Mouse (Mus musculus) urinary bladder, adult 18-20 months (tissue): ENCODE measurements around the gene Cd300c.
"Not testable (repeated sequence)": the region's sequence is repeated elsewhere in the genome, so short reads cannot be mapped to it uniquely, and the experiment has no call there.

Experiments used
- DNase-seq, 2 experiments: peaks; one replicate each; pipeline ENCODE4 v3.0.0; 2022; ENCODE audit warnings: low spot score in 2 of 2, mixed read lengths in 2 of 2

The Cd300c gene

GRCm38 (mm10) chr11:114968752-114969207 lies at the start of gene Cd300c:
Cd300c (minus strand) TSS chr11:114969157.
- no peak for DNase-seq

- DNase-seq: not testable (repeated sequence)
These were observed 47.1 kb upstream of the Cd300c start, which contains the start of gene Cd300ld2 for GRCm38 (mm10) chr11:115016093-115016492. Cd300ld2 (minus strand) TSS chr11:115016193.

- DNase-seq: no peak
These were observed 35.1 kb upstream of the Cd300c start for GRCm38 (mm10) chr11:115004070-115004469.

GRCm38 (mm10) chr11:115001474-115002040 lies 32.6 kb upstream of the Cd300c start, which contains the start of gene Cd300c2:
Cd300c2 (minus strand) TSS chr11:115001880.
- no peak for DNase-seq

GRCm38 (mm10) chr11:114989793-114990192 lies 20.8 kb upstream of the Cd300c start, which contains the start of gene Cd300ld:
Cd300ld (minus strand) TSS chr11:114989922.
- no peak for DNase-seq

GRCm38 (mm10) chr11:114981866-114982265 lies 12.9 kb upstream of the Cd300c start:
- DNase-seq: no peak

GRCm38 (mm10) chr11:114972726-114973125 lies 3.8 kb upstream of the Cd300c start:
- DNase-seq: no peak

- DNase-seq: no peak
These were observed 3.7 kb downstream of the Cd300c start for GRCm38 (mm10) chr11:114965182-114965828.

- DNase-seq: no peak
These were observed 8.6 kb downstream of the Cd300c start for GRCm38 (mm10) chr11:114960369-114960768.

GRCm38 (mm10) chr11:114934144-114934543 lies 34.8 kb downstream of the Cd300c start, which contains the start of gene Cd300lb:
Cd300lb (minus strand) TSS chr11:114934386.
- DNase-seq: no peak

- no peak for DNase-seq
These were observed 35.4 kb downstream of the Cd300c start for GRCm38 (mm10) chr11:114933591-114933990.

GRCm38 (mm10) chr11:114931041-114931440 lies 37.9 kb downstream of the Cd300c start:
- DNase-seq: no peak

GRCm38 (mm10) chr11:114929581-114929980 lies 39.4 kb downstream of the Cd300c start:
- no peak for DNase-seq

GRCm38 (mm10) chr11:114923961-114924360 lies 45.0 kb downstream of the Cd300c start:
- DNase-seq: no peak

GRCm38 (mm10) chr11:114922439-114922838 lies 46.5 kb downstream of the Cd300c start:
- no peak for DNase-seq

GRCm38 (mm10) chr11:114917120-114917519 lies 51.8 kb downstream of the Cd300c start:
- DNase-seq: no peak

- no peak for DNase-seq
These were observed 54.0 kb downstream of the Cd300c start for GRCm38 (mm10) chr11:114914978-114915377.

- DNase-seq: peak; percentile 46 to 62
These were observed 56.1 kb downstream of the Cd300c start for GRCm38 (mm10) chr11:114912847-114913246.

- DNase-seq: not testable (repeated sequence)
These were observed 59.4 kb downstream of the Cd300c start for GRCm38 (mm10) chr11:114909538-114909937.

- no peak for DNase-seq
These were observed 60.9 kb downstream of the Cd300c start for GRCm38 (mm10) chr11:114908086-114908485.

- DNase-seq: no peak
These were observed 61.4 kb downstream of the Cd300c start for GRCm38 (mm10) chr11:114907567-114907966.
